Mouse (Mus musculus) hindbrain, embryonic 11.5 days (tissue): ENCODE data around the gene Cpb2. TPM values are rescaled to one million over a fixed set of nuclear protein-coding genes. Genes with fewer than 3 reads are reported as not detected.

ENCODE experiments used
- ATAC-seq: fragments of 200-750 bp; cut with Nextera tagmentation; 2 replicates; pipeline ENCODE4 v1.8.0; 2017; ENCODE audit warnings: mild to moderate bottlenecking, moderate TSS enrichment, moderate library complexity; ENCODE audit not compliant: low FRiP score
- DNase-seq: peaks from one replicate; pipeline ENCODE4 v3.0.0-alpha.2; 2015; ENCODE audit warnings: low spot score
- H3K27ac ChIP-seq: fragments of 300-500 bp; sonication (generic); 2 replicates; pipeline ENCODE4 v1.5.1; 2014; ENCODE audit warnings: mild to moderate bottlenecking, low read depth, low read length
- H3K27me3 ChIP-seq: fragments of 300-500 bp; sonication (generic); 2 replicates; pipeline ENCODE4 v1.6.1; 2014; ENCODE audit warnings: mild to moderate bottlenecking, low read length, moderate library complexity, mixed read lengths; ENCODE audit not compliant: control insufficient read depth, insufficient read depth
- H3K36me3 ChIP-seq: fragments of 300-500 bp; sonication (generic); 2 replicates; pipeline ENCODE4 v1.6.1; 2014; ENCODE audit warnings: mild to moderate bottlenecking, low read length, moderate library complexity, mixed read lengths; ENCODE audit not compliant: control insufficient read depth, insufficient read depth
- H3K4me1 ChIP-seq: fragments of 300-500 bp; sonication (generic); replicated peaks from 2 replicates; pipeline ENCODE4 v1.6.1; 2014; ENCODE audit warnings: low read length, mixed read lengths; ENCODE audit not compliant: control insufficient read depth, insufficient read depth
- H3K4me2 ChIP-seq: fragments of 300-500 bp; sonication (generic); replicated peaks from 2 replicates; pipeline ENCODE4 v1.6.1; 2014; ENCODE audit warnings: mild to moderate bottlenecking, low read depth, low read length
- H3K4me3 ChIP-seq: fragments of 300-500 bp; sonication (generic); 2 replicates; pipeline ENCODE4 v1.5.1; 2014; ENCODE audit warnings: low read depth, low read length
- H3K9ac ChIP-seq: fragments of 300-500 bp; sonication (generic); 2 replicates; pipeline ENCODE4 v1.6.1; 2014; ENCODE audit warnings: low read depth, low read length
- H3K9me3 ChIP-seq: fragments of 300-500 bp; sonication (generic); 2 replicates; pipeline ENCODE4 v1.6.1; 2016; ENCODE audit warnings: low read length; ENCODE audit not compliant: control insufficient read depth
- WGBS: fragments of 180-500 bp; shearing (Covaris S2); extraction: QIAGEN DNeasy Blood & Tissue Kit; methylation state at CpG from one replicate; pipeline ENCODE4 v1.1.7; 2014; 5-methylcytosine and 5-hydroxymethylcytosine counted together
- polyA plus RNA-seq: library from polyadenylated mRNA; unstranded; fragments of >200 nt; fragmentation: Nextera tagmentation; extraction: Ambion mirVana; gene quantifications from 2 replicates; pipeline ENCODE4 v1.2.1, GENCODE M21; 2014

The Cpb2 gene
- polyA plus RNA-seq, 1 experiment from 2014 or later = not detected

DNA sequence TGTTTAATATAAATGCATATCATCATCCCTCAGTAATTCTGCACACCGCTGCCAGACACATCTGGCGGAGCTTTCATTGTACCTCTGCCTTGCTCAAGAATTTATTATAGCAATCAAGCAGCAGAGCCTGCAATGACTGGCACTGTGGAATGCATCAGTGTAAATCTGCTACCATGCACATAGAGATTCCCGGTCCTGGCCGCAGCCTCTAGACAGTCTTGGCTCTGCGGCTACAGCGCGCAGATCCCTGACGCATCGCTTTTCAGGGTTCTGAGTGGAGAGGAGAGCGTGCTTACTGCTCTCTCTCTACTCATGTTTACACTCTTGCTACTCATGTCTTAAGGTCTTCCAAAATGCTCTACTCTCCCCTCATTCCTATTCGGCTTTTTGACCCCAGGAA, 28.3 kb upstream of the Cpb2 start:
- no peaks in the 10 kb centered on the region for H3K27me3 ChIP-seq
- no peaks in the 10 kb centered on the region for H3K9me3 ChIP-seq
- DNase-seq = no peak
- no peak overlapping the region for H3K27ac ChIP-seq
- no peaks in the 10 kb centered on the region for H3K4me1 ChIP-seq
- no peak overlapping the region for H3K9ac ChIP-seq
- WGBS = 91% methylated on average over 11 of the region's 11 CpGs
- no peak overlapping the region for H3K4me3 ChIP-seq
- ATAC-seq = no peak
- H3K4me2 ChIP-seq = no peak overlapping the region
- no peaks in the 10 kb centered on the region for H3K36me3 ChIP-seq

DNA sequence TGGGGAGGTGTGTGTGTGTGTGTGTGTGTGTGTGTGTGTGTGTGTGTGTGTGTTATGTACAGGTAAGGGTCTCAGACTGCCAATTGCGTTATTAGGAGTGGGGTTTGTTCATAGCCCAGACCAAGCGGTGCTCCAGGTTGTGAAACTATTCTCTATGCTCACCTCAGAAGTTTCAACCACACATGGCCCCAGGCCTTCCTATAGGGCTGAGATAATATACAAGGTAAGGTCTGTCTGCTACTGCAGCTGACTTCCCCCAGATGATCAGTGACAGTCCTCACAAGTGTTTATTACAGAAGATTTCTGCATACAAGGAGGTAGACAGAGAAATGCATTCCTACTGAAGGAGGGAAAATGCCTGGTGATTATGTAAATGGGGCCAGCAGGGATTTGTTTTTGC, 23.2 kb upstream of the Cpb2 start:
- no peaks in the 10 kb centered on the region for H3K36me3 ChIP-seq
- H3K4me1 ChIP-seq = no peaks in the 10 kb centered on the region
- H3K27me3 ChIP-seq = no peaks in the 10 kb centered on the region
- ATAC-seq (peak; percentile 60), DNase-seq (no peak)
- no peaks in the 10 kb centered on the region for H3K9me3 ChIP-seq
- WGBS = 91% methylated on average over 2 of the region's 2 CpGs
- H3K9ac ChIP-seq = no peak overlapping the region
- no peak overlapping the region for H3K27ac ChIP-seq
- no peak overlapping the region for H3K4me2 ChIP-seq
- no peak overlapping the region for H3K4me3 ChIP-seq

DNA sequence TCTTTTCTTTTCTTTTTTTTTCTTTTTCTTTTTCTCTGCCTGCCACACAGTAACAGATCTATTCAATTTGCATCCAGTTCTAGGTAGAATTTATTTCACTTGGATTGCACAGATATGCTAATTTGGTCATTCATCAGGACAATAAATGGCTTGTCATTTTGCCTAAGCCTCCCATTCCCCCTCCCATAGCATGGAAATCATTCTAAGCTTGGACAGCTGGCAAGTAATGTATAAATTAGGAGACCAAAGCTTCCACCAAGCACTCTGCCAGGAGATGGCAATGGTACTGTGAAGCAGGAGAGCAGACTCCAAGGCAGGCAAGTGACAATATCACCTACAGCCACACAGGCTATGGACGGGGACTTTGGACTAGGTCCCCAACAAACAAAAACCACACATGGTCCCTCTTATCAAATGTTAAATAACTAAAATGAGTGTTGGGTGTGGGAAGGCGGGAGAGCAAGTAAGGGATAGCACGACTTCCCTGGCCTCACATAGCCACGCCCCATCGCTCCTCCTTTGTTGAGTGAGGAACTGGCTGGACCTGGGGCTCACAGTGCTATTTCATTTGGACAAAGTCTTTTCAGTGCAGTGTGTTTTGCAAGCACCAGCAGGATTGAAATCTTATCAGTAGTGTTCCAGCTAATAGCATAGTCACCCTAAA, 22.7 kb upstream of the Cpb2 start:
- ATAC-seq (peak; percentile 85), DNase-seq (peak; percentile 25)
- Histone ChIP-seq H3K36me3 (no peaks in the 10 kb centered on the region), H3K27ac (peak overlapping the region; percentile 37), H3K9me3 (no peaks in the 10 kb centered on the region), H3K9ac (no peak overlapping the region), H3K27me3 (no peaks in the 10 kb centered on the region), H3K4me3 (no peak overlapping the region), H3K4me1 (no peaks in the 10 kb centered on the region), H3K4me2 (no peak overlapping the region)
- 75% methylated on average over 5 of the region's 5 CpGs for WGBS

DNA sequence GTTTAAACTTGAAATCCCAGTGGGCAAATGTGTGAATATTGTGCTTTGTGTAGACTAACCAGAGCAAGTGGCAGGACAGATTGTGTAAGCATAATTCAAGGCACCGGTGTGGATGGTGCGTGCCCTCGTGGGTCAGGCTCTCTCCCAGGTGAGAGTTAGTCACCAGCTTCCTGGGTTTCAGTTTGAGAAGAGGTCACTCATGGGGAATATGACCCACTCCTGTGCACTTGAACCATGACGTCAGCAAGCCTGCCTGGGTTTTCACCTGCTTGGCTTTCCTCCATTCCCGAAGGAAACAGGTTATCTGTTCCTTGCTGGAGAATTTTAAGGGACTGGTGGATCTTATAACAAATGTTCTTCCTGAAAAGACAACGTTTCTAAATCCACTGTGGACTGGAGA, 19.7 kb upstream of the Cpb2 start:
- WGBS = 85% methylated on average over 6 of the region's 6 CpGs
- Histone ChIP-seq H3K36me3 (no peaks in the 10 kb centered on the region), H3K4me2 (no peak overlapping the region), H3K9ac (no peak overlapping the region), H3K4me1 (no peaks in the 10 kb centered on the region), H3K4me3 (no peak overlapping the region), H3K27me3 (no peaks in the 10 kb centered on the region), H3K9me3 (no peaks in the 10 kb centered on the region), H3K27ac (no peak overlapping the region)
- DNase-seq (no peak), ATAC-seq (no peak)

DNA sequence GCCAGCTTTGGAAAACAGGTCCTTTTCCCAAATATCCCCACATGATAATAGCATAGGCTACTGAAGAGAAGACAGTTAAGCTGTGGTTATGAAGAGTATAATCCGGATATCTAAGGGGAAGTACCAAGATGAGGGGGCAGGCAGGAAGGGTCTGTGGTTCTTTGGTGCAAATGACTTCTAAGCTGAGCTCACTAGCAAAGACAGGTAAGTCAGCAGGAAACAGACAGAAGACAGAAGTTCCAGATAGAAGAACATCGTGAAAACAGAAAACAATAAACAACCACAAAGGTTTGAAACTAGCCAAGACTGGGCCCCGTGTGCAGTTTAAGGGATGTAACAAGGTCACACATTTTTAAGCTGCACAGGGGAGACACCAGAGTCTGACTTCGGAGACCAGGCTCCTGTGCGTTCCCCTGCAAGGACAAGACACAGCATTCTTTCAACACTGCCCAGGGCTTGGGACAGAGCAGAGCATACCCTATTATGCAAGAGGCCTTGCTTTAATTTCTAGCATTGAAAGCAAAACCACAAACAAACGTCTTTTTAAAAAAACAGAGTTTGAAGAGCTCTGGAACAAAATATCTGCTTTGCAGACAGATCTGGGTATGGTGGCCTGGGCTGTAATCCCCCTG, 14.5 kb upstream of the Cpb2 start:
- H3K27ac ChIP-seq = no peak overlapping the region
- no peaks in the 10 kb centered on the region for H3K36me3 ChIP-seq
- H3K4me2 ChIP-seq = no peak overlapping the region
- no peaks in the 10 kb centered on the region for H3K27me3 ChIP-seq
- no peak for DNase-seq
- H3K9me3 ChIP-seq = no peaks in the 10 kb centered on the region
- no peaks in the 10 kb centered on the region for H3K4me1 ChIP-seq
- H3K9ac ChIP-seq = no peak overlapping the region
- no peak overlapping the region for H3K4me3 ChIP-seq
- 80% methylated on average over 6 of the region's 6 CpGs for WGBS
- ATAC-seq = no peak

DNA sequence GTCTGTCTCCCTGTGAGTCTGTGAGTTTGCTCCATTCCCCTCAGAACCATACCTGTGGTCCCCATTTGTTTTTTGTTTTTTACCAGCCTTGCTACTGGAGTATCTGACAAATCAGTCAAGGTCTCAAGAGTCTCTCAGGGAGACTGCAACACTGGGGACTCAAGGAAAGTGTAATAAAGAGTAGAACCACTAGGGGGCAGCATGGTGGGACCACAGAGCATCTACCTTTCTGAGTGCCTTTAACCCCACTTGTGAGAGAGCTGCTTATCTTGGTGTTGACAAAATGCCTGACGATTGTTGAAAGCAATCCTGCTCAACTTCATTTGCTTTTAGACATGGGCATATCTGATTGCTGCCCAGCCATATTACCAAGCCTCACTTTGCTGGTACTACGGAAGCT, 12.3 kb upstream of the Cpb2 start:
- Histone ChIP-seq H3K4me1 (no peaks in the 10 kb centered on the region), H3K27ac (no peak overlapping the region), H3K27me3 (no peaks in the 10 kb centered on the region), H3K4me3 (no peak overlapping the region), H3K36me3 (no peaks in the 10 kb centered on the region), H3K9ac (no peak overlapping the region), H3K4me2 (no peak overlapping the region), H3K9me3 (no peaks in the 10 kb centered on the region)
- no peak for ATAC-seq
- WGBS = 68% methylated on average over 2 of the region's 2 CpGs
- peak; percentile 67 for DNase-seq

DNA sequence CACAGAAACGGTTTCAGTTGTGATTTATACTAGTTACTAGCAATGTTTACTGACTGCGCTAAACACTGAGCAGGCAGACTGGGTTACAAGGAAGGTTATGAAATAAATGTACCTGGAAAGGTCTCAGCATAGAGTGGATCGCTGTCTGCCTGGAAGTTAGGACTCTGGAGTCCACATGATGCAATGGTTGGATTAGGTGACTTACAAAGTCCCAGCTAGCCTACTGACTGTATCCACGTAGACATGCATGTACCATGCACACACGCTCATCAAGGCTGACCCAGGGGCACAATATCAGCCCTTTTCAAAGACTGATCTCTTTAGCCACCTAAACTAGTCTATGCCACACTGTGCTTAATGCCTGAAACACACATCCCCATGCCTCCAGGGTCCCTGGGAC, 9.0 kb upstream of the Cpb2 start:
- H3K9me3 ChIP-seq = no peaks in the 10 kb centered on the region
- no peak overlapping the region for H3K4me3 ChIP-seq
- H3K4me1 ChIP-seq = no peaks in the 10 kb centered on the region
- WGBS = 91% methylated on average over 5 of the region's 5 CpGs
- H3K36me3 ChIP-seq = no peaks in the 10 kb centered on the region
- no peak overlapping the region for H3K9ac ChIP-seq
- H3K27me3 ChIP-seq = no peaks in the 10 kb centered on the region
- DNase-seq (no peak), ATAC-seq (no peak)
- H3K27ac ChIP-seq = no peak overlapping the region
- no peak overlapping the region for H3K4me2 ChIP-seq

DNA sequence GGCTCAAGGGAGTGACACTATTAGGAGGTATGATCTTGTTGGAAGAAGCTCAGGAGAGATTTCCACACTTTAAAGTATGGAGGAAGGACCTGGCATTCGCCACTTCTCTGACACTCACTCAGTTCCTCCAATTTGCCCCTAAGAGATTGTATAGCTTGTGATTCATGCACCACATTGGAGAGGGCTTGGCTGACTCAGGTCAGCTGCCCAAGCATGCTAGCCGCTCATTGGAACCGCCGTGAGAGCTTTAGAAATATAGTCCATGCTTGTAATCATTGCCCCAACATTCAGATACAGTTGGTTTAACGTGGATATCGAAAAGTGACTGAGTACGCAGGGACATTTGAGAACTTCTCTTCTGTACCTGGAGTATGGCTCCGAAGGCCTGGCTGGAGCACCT, 6.5 kb upstream of the Cpb2 start:
- Histone ChIP-seq H3K36me3 (no peaks in the 10 kb centered on the region), H3K9me3 (no peaks in the 10 kb centered on the region), H3K4me1 (no peaks in the 10 kb centered on the region), H3K27me3 (no peaks in the 10 kb centered on the region), H3K27ac (0 out of 2 replicates have a peak overlapping the region, but pooled peaks have one; percentile 7), H3K9ac (no peak overlapping the region), H3K4me3 (no peak overlapping the region), H3K4me2 (no peak overlapping the region)
- DNase-seq (no peak), ATAC-seq (peak; percentile 55; the same call in 1 of the 2 replicates)
- WGBS = 82% methylated on average over 8 of the region's 8 CpGs

DNA sequence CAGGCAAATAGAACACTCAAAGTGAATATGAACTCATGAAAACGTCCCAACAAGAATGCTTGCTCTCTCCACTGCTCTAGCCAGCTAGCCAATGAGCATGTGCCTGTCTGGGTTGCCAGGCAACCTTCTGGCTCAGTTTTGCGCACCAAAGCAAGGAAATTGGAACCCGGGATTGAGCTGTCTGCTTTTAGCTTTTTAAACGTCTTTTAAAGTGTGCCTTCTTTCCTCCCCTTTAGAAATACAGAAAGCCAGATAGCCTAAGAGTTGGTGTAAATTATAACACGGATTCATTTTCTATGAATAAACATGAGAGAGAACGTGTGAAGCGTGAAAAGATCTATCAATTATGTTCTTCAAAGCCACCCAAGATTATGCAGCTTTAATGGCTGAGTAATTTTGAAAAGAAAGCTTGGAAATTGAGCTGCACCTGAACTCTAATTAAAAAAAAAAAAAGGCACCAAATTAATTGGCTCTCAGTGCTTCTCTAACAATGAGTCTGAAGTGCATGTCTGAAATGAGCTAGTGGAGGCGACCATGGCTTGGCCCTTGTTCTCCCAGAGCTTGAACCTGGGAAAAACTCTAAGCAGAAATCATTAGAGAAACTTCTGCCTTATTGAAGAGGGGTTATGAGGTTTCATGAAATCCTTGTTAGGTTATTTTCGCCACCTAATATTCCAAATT, 6.0 kb upstream of the Cpb2 start:
- H3K4me1 ChIP-seq = no peaks in the 10 kb centered on the region
- no peak overlapping the region for H3K4me3 ChIP-seq
- peak; percentile 86 for ATAC-seq
- H3K27me3 ChIP-seq = no peaks in the 10 kb centered on the region
- peak; percentile 48 for DNase-seq
- H3K9ac ChIP-seq = no peak overlapping the region
- H3K9me3 ChIP-seq = no peaks in the 10 kb centered on the region
- 33% methylated on average over 9 of the region's 9 CpGs for WGBS
- H3K27ac ChIP-seq = peak overlapping the region; percentile 20; the same call in 1 of the 2 replicates
- H3K4me2 ChIP-seq = no peak overlapping the region
- H3K36me3 ChIP-seq = no peaks in the 10 kb centered on the region
